Mouse (Mus musculus): ENCODE results near the gene Slc50a1.

The Slc50a1 gene

GRCm38 (mm10) chr3:89262417-89262816 is 8.0 kb downstream of the Slc50a1 start:
- no peak for DNase-seq (ENCODE audit: low spot score)

GRCm38 (mm10) chr3:89260211-89260610 is 10.2 kb downstream of the Slc50a1 start:
- no peak for DNase-seq (ENCODE audit: low spot score)

- DNase-seq (ENCODE audit: low spot score) = no peak
These were observed 11.3 kb downstream of the Slc50a1 start, which contains the start of gene Dpm3 for GRCm38 (mm10) chr3:89259076-89259475. Gene Dpm3 (plus strand): TSS chr3:89259358.

- DNase-seq (ENCODE audit: low spot score) = no peak
These were observed 14.2 kb downstream of the Slc50a1 start for GRCm38 (mm10) chr3:89256177-89256576.

- no peak for DNase-seq (ENCODE audit: low spot score)
These were observed 15.4 kb downstream of the Slc50a1 start for GRCm38 (mm10) chr3:89254994-89255393.

- peak; percentile 39 for DNase-seq (ENCODE audit: low spot score)
These were observed 18.9 kb downstream of the Slc50a1 start for GRCm38 (mm10) chr3:89251365-89251895.

GRCm38 (mm10) chr3:89250435-89251040 is 19.8 kb downstream of the Slc50a1 start:
- DNase-seq (ENCODE audit: low spot score) = no peak

GRCm38 (mm10) chr3:89247466-89247865 is 22.9 kb downstream of the Slc50a1 start:
- DNase-seq (ENCODE audit: low spot score) = no peak

GRCm38 (mm10) chr3:89246261-89247100 is 23.9 kb downstream of the Slc50a1 start, which contains the start of gene Trim46:
Gene Trim46 (minus strand): TSS chr3:89246309.
- DNase-seq (ENCODE audit: low spot score) = peak; percentile 89

GRCm38 (mm10) chr3:89245688-89246171 is 24.6 kb downstream of the Slc50a1 start, which contains the start of gene Krtcap2:
Gene Krtcap2 (plus strand): TSS chr3:89245966.
- peak; percentile 44 for DNase-seq (ENCODE audit: low spot score)

GRCm38 (mm10) chr3:89244982-89245687 is 25.2 kb downstream of the Slc50a1 start:
- no peak for DNase-seq (ENCODE audit: low spot score)

- no peak for DNase-seq (ENCODE audit: low spot score)
These were observed 26.0 kb downstream of the Slc50a1 start for GRCm38 (mm10) chr3:89244158-89244981.

- DNase-seq (ENCODE audit: low spot score) = no peak
These were observed 26.8 kb downstream of the Slc50a1 start for GRCm38 (mm10) chr3:89243609-89244008.

- peak; percentile 47 for DNase-seq (ENCODE audit: low spot score)
These were observed 28.0 kb downstream of the Slc50a1 start for GRCm38 (mm10) chr3:89242331-89242895.

GRCm38 (mm10) chr3:89238494-89238893 is 31.9 kb downstream of the Slc50a1 start:
- DNase-seq (ENCODE audit: low spot score) = no peak

- no peak for DNase-seq (ENCODE audit: low spot score)
These were observed 32.7 kb downstream of the Slc50a1 start for GRCm38 (mm10) chr3:89237682-89238081.

- DNase-seq (ENCODE audit: low spot score) = no peak
These were observed 33.9 kb downstream of the Slc50a1 start for GRCm38 (mm10) chr3:89236516-89236915.

- DNase-seq (ENCODE audit: low spot score) = no peak
These were observed 36.7 kb downstream of the Slc50a1 start for GRCm38 (mm10) chr3:89233562-89234110.

GRCm38 (mm10) chr3:89232614-89233013 is 37.8 kb downstream of the Slc50a1 start:
- no peak for DNase-seq (ENCODE audit: low spot score)

- DNase-seq (ENCODE audit: low spot score) = no peak
These were observed 38.5 kb downstream of the Slc50a1 start for GRCm38 (mm10) chr3:89231772-89232275.

Data from testis, postnatal 14 days (tissue).